Mouse (Mus musculus) frontal cortex, adult 2 months (tissue): Measurements from ENCODE around the gene 4930430F08Rik. TPM values are rescaled to one million over a fixed set of nuclear protein-coding genes. Genes with fewer than 3 reads are reported as not detected.
"Not testable (repeated sequence)": the region's sequence is repeated elsewhere in the genome, so short reads cannot be mapped to it uniquely, and the experiment has no call there.

Experiments
- DNase-seq, 2 experiments: peaks; one replicate each; pipeline ENCODE4 v3.0.0; 2022; ENCODE audit warnings: low spot score in 1 of 2; ENCODE audit errors: extremely low spot score in 1 of 2
- polyA plus RNA-seq: library from polyadenylated mRNA; depleted of rRNA; stranded (reverse); fragments of >200 nt; gene quantifications from 2 replicates; pipeline ENCODE4 v1.2.3, GENCODE M21; 2012; rRNA removed

Gene 4930430F08Rik
- polyA plus RNA-seq = 22.6 and 22.8 TPM in 2 replicates

DNA sequence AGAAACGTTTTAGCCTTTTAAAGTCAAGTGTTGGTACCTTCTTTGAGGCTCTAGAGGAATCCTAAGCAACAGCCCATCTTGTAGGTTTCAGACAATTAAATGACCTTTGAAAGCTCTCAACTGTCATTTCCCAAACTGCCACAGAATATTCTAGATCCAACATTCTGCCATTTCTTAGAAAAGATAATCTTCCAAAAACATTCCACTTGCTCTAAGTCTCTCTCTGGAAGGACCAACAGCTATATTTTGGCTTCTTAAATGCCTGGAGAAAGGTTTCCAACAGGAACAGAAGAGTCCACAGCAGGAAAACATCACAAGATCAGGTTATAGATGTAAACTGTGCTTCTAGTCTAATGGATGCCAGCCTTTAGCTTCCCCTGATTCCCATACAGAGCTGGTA, at the start of gene 4930430F08Rik, which contains the start of gene 1700017N19Rik:
TSS of gene 4930430F08Rik (minus strand) at position 101 of the 400 bp plus-strand sequence.
TSS of gene 1700017N19Rik (plus strand) at position 162 of the 400 bp plus-strand sequence.
- no peak for DNase-seq

DNA sequence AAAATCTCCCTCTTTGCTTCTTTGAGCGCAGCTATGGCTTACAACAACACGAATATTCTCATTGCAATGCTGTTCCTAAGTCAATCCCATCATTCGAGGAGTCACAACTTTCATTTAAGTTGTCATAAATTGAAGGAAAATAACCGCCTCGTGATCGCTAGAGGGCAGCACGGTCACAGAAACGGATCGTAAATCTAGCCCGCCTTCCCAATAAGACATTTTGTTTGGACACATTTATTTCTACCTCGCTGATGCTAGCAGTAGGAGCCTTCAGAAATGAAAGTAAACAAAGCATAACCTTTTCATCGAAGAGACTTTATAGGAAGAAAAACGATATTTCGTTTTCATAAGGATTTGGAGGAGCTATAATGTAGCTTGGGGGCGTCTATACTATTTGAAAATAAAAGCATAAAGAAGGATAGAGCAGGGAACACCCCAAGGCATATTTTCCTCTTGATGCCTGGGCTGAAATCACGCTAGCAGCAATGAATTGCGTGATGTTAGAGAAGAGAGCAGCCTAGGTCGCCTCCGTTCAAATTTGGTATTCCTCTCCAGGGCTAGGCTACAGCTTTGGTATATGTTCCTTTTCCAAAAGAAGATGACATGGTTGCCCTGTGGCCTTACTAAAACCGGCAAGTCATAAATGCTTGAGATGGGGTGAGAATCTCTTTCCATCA, 39.7 kb upstream of the 4930430F08Rik start:
- DNase-seq = peak; percentile 14 to 84

DNA sequence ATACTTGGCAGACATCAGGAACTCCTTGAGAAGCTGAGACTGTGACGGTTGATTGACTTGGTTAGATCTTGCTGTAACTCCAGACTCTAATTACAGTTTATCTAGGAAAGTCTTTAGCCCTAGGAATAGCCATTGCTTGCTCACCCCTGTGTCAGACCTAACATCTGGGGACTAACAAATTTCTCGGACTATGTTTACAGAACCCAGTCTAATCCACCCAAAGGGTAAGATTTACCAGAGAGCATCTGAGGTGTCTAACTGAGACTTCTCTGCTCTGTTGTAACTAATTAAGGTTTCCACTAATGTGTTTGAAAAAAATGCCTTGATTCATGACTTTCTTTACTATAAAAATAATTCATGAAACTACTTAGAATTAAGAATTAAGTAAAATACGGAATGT, 32.3 kb upstream of the 4930430F08Rik start:
- no peak for DNase-seq

GRCm38 (mm10) chr10:100620040-100620439, 29.8 kb upstream of the 4930430F08Rik start:
- DNase-seq = no peak

GRCm38 (mm10) chr10:100619474-100619873, 29.3 kb upstream of the 4930430F08Rik start:
- DNase-seq = no peak

GRCm38 (mm10) chr10:100617233-100617903, 27.1 kb upstream of the 4930430F08Rik start:
- DNase-seq = no peak

GRCm38 (mm10) chr10:100604254-100604653, 14.0 kb upstream of the 4930430F08Rik start:
- peak in 1 of 2 experiments; percentile 36 for DNase-seq

- DNase-seq = no peak
Observed at GRCm38 (mm10) chr10:100603511-100603910, 13.3 kb upstream of the 4930430F08Rik start.

DNA sequence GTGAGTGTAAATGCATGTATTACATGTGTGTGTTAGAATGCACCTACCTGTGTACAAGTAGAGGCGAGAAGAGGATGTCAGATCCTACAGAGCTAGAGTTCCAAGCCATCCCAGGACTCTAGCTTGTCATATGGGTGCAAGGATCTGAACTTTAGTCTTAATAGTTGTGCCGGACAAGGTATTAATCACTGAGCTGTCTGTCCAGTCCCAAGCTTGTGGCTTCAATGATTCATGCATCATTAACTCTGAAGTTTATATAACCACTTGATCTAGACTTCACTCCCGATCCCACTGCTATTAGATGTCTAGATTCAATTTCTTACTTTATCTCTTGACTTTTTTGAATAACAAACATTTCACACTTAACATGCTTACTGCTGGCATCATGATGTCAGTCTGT, 8.1 kb upstream of the 4930430F08Rik start:
- DNase-seq = no peak

DNA sequence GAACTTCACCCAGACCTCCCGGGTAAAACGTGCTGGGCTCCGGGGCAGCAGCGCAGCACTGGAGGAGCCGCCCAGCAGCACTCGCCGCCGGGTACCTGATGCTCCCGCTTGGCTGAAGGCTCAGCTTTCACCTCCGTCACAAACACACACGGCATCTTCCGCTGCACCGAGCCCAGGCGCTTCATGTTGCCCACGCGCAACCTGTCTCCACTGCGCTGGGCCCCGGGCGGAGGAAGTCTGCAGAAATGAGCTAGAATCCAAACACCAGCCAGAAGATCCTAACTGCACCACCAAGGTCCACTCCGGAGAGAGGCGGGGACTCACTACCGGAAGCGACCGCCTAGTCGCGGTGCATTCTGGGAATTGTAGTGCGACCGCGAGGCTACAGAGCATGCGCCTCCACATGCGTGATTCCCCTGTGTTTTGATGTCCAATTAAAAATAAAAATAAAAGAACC, 1.3 kb downstream of the 4930430F08Rik start:
- DNase-seq = peak; percentile 86 to 95

DNA sequence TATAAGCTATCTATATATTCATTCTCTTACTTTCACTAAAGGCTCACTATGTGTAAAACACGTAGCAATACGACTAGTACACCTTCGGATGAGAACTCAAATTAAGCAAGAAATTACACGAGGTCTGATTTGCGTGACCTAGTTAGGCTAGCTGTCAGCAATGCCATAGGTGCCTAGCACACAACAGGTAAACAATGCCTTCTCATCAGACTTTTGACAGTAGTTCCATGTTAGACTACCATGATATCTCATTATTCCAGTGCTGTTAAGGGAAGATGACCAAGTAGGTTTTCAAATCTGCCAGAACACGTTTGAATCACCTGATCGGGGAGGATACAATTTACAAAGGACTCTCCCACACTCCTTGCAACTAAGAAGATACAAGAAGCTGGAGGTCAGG, 1.7 kb downstream of the 4930430F08Rik start:
- DNase-seq = no peak

- no peak for DNase-seq
Observed at GRCm38 (mm10) chr10:100584178-100584577, 6.0 kb downstream of the 4930430F08Rik start.

GRCm38 (mm10) chr10:100575294-100575693, 14.9 kb downstream of the 4930430F08Rik start:
- DNase-seq = no peak

DNA sequence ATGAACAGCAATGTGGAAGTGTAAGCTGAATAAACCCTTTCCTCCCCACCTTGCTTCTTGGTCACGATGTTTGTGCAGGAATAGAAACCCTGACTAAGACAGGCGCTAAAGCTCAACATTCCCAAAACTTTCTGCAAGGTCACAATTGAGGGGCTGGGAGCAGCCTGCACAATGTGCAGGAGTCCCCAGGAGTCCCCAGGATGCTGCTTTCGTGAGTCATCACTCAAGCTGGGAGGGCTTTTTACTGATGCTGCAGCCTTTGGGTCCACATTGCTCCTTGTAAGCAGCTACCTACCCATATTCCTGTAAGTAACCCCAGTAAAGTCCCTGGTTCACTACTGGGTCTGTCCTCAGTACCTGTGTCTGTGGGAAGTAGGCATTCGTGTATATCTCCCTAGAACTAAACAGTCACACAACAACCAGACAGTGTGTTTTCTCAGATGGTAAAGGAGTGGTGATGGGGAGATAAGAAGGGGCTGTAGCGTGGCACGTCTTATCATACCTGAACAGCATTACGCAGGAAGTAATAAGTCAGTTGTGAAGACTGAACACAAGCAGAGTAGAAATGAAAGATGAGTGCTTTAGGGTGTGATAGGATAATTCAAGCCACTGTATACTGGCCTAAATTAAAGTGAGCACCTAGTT, 15.6 kb downstream of the 4930430F08Rik start:
- DNase-seq = no peak

- DNase-seq = peak in 1 of 2 experiments; percentile 46
Observed at GRCm38 (mm10) chr10:100571707-100572106, 18.5 kb downstream of the 4930430F08Rik start.

- peak in 1 of 2 experiments; percentile 30 for DNase-seq
Observed at GRCm38 (mm10) chr10:100564112-100564511, 26.1 kb downstream of the 4930430F08Rik start.

- DNase-seq = not testable (repeated sequence)
Observed at GRCm38 (mm10) chr10:100560194-100560883, 29.9 kb downstream of the 4930430F08Rik start.

DNA sequence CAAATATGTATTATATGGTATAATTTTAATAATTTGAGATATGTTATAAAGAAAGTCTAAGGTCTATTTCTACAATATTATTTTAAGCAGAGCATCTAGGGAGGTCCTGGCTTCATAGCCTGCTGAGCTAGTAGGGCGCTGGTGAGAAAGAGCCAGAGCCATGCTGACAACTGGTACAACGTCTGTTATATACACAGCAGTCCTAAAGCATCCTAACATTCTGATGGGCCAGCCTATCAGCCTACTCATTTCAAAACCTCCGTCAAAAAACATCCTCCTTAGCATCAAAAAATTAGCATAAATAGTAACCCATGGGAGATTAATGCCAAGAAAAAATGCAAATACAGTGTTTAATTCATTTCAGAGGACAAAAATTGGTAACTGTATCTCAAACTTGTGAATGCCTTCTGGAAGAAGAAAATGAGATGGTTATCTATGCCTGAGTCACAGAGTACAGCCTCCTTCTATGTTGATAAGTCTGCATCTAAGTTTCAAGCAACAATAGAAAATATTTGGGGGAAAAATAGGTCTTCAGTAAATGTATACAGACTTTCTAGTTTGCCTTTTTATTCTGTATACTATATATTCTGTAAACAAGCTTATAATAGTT, 33.6 kb downstream of the 4930430F08Rik start:
- peak in 1 of 2 experiments; percentile 7 for DNase-seq

DNA sequence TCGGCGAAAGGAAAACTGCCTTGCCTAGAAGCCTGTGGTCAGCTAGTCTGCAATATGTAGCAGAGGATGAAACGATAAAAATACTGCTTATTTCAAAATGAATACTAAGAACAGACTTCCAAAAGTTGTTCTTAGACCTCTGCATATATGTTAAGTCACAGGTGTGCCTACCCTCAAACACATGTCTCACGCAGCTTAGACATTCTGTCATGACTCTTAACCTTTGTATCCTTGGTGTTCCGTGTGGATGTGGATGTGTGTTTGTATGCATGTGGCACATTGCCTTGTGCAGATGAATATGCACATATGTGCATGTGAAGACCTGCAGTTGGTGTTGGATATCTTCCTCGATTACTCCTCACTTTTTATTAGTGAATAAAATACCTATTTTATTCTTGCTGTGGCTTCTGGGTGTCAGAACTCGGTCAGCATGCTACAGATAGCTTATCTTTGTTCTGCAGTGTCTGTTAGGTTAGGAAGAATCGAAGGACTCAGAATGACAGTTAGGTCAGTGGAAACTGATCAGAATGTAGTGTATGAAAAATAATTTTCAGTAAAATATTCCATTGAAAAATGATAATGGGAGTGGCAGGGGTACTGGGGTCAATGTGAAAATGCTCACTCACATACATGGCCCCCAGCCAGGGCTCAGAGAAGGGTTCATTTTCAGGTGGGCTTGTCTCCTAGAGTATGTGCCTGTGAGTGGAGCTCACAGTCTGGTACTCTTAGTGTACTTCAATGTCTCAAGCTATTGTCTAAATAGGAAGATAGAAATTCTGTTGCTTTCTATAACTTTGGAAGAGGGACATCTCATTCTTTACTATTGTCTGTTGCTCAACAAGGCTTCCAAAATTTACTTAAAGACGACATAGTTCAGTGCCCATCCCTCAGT, 65.5 kb downstream of the 4930430F08Rik start:
- no peak for DNase-seq
